Comparison of ENCODE assay signal across 8 mouse cellular contexts in the genomic region with DNA sequence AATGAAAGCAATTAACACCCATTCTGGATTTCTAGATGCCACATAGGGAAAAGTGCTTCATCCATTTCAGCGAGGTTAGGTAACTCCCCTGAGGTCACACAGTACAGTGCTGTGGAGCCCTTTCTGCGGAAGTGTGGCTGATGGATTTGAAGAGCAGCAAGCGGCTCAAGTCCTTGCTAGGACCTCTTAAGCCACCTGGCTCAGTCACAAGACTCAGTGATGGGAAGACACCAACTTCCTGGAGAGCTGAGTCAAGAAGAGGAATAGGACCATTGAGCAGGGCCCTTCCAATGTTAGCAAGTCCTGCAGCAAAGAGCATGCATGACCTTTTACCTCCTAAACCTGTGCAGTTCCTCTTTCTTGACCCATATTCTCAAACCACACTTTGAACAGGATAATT. TPM values are rescaled to one million over a fixed set of nuclear protein-coding genes. Genes with fewer than 3 reads are reported as not detected.
DNase-seq lines count a peak whose midpoint lies in the region; ATAC-seq and TF ChIP-seq lines count a peak whose summit lies in the region.

No protein-coding gene starts in this region.

- 49% methylated on average over 3 of the region's 3 CpGs for WGBS in lung, embryonic 14.5 days
- WGBS in embryonic facial prominence, embryonic 10.5 days: 53% methylated on average over 3 of the region's 3 CpGs
- WGBS in hindbrain, embryonic 14.5 days: 40% methylated on average over 3 of the region's 3 CpGs
- 65% methylated on average over 3 of the region's 3 CpGs for WGBS in neural tube, embryonic 14.5 days

- no peak for ATAC-seq in lung, embryonic 14.5 days (ENCODE audit: insufficient read depth)
- no peak for ATAC-seq in hindbrain, embryonic 14.5 days (ENCODE audit: low FRiP score)
- ATAC-seq in neural tube, embryonic 14.5 days (ENCODE audit: low read depth): no peak

- no peak for DNase-seq in lung, embryonic 14.5 days
- no peak for DNase-seq in lung, postnatal 4 days
- no peak for DNase-seq in embryonic facial prominence, embryonic 10.5 days (ENCODE audit: low spot score)
- DNase-seq in hindbrain, embryonic 14.5 days (ENCODE audit: low spot score): no peak
- DNase-seq in thymus, postnatal 36 days: no peak
- DNase-seq in adrenal gland, postnatal 25 days: no peak
- no peak for DNase-seq in left cerebral cortex, postnatal 4 days

- H3K4me1 ChIP-seq in lung, embryonic 14.5 days (ENCODE audit: insufficient read depth): no peaks in the 10 kb centered on the region
- H3K4me1 ChIP-seq in embryonic facial prominence, embryonic 10.5 days: peaks cover 14% of the 10 kb centered on the region
- H3K4me1 ChIP-seq in hindbrain, embryonic 14.5 days (replicated peaks; ENCODE audit: control insufficient read depth, insufficient read depth, low read length): peaks cover 15% of the 10 kb centered on the region; the same call in 1 of the 2 replicates
- peaks cover 5% of the 10 kb centered on the region; the same call in 1 of the 2 replicates for H3K4me1 ChIP-seq in neural tube, embryonic 14.5 days (ENCODE audit: control insufficient read depth, insufficient read depth, low read length)

- no peak overlapping the region for H3K27ac ChIP-seq in lung, embryonic 14.5 days (ENCODE audit: low read depth)
- H3K27ac ChIP-seq in embryonic facial prominence, embryonic 10.5 days (replicated peaks): no peak overlapping the region
- 0 out of 2 replicates have a peak overlapping the region, but pooled peaks have one; percentile 69 for H3K27ac ChIP-seq in hindbrain, embryonic 14.5 days
- no peak overlapping the region for H3K27ac ChIP-seq in neural tube, embryonic 14.5 days (ENCODE audit: low read depth, low read length)

- intact Hi-C loops in left cerebral cortex, postnatal 4 days (cut with DNase I): no loop called here

- H3K36me3 ChIP-seq in lung, embryonic 14.5 days (ENCODE audit: insufficient read depth): no peaks in the 10 kb centered on the region
- H3K36me3 ChIP-seq in embryonic facial prominence, embryonic 10.5 days (replicated peaks): no peaks in the 10 kb centered on the region
- H3K36me3 ChIP-seq in hindbrain, embryonic 14.5 days (replicated peaks; ENCODE audit: control insufficient read depth, insufficient read depth): no peaks in the 10 kb centered on the region
- H3K36me3 ChIP-seq in neural tube, embryonic 14.5 days (ENCODE audit: control insufficient read depth, insufficient read depth, low read length): no peaks in the 10 kb centered on the region

- H3K27me3 ChIP-seq in lung, embryonic 14.5 days (ENCODE audit: insufficient read depth, low read length): peaks cover 27% of the 10 kb centered on the region
- H3K27me3 ChIP-seq in embryonic facial prominence, embryonic 10.5 days (replicated peaks; ENCODE audit: low read depth, poor library complexity, severe bottlenecking): peaks cover 57% of the 10 kb centered on the region
- H3K27me3 ChIP-seq in hindbrain, embryonic 14.5 days (ENCODE audit: control insufficient read depth, insufficient read depth, low read length): peaks cover 27% of the 10 kb centered on the region
- peaks cover 13% of the 10 kb centered on the region for H3K27me3 ChIP-seq in neural tube, embryonic 14.5 days (ENCODE audit: control insufficient read depth, insufficient read depth, low read length)

- H3K4me2 ChIP-seq in lung, embryonic 14.5 days: peak overlapping the region; percentile 83
- H3K4me2 ChIP-seq in hindbrain, embryonic 14.5 days (replicated peaks): peak overlapping the region; percentile 90
- H3K4me2 ChIP-seq in neural tube, embryonic 14.5 days (ENCODE audit: low read depth, low read length): peak overlapping the region; percentile 85

- H3K9me3 ChIP-seq in lung, embryonic 14.5 days (ENCODE audit: low read depth, low read length): no peaks in the 10 kb centered on the region
- no peaks in the 10 kb centered on the region for H3K9me3 ChIP-seq in embryonic facial prominence, embryonic 10.5 days
- H3K9me3 ChIP-seq in hindbrain, embryonic 14.5 days (ENCODE audit: control insufficient read depth, low read length): no peaks in the 10 kb centered on the region
- H3K9me3 ChIP-seq in neural tube, embryonic 14.5 days (ENCODE audit: control insufficient read depth, low read length): no peaks in the 10 kb centered on the region

- peak overlapping the region; percentile 55 for H3K4me3 ChIP-seq in lung, embryonic 14.5 days (ENCODE audit: low read depth, low read length)
- peak overlapping the region; percentile 82 for H3K4me3 ChIP-seq in embryonic facial prominence, embryonic 10.5 days
- H3K4me3 ChIP-seq in hindbrain, embryonic 14.5 days (replicated peaks; ENCODE audit: low read length): peak overlapping the region; percentile 88
- peak overlapping the region; percentile 75 for H3K4me3 ChIP-seq in neural tube, embryonic 14.5 days (ENCODE audit: low read depth, low read length)

- no peak overlapping the region for H3K9ac ChIP-seq in lung, embryonic 14.5 days
- peak overlapping the region; percentile 87 for H3K9ac ChIP-seq in hindbrain, embryonic 14.5 days
- H3K9ac ChIP-seq in neural tube, embryonic 14.5 days (replicated peaks; ENCODE audit: low read depth, low read length): peak overlapping the region; percentile 86; the same call in 1 of the 2 replicates

- no peak for TF ChIP-seq CTCF in lung, embryonic 14.5 days (IDR thresholded peaks at IDR 0.05; ENCODE audit: low read depth)

RNA-seq across cellular contexts. Expression of gene Shtn1, which starts 1.5 kb away (rescaled TPM):
- polyA plus RNA-seq in lung, embryonic 14.5 days (2014; fragmentation: Nextera tagmentation; extraction: Ambion mirVana): 6.6 and 7.7 TPM in 2 replicates
- polyA plus RNA-seq in embryonic facial prominence, embryonic 10.5 days (2016; fragmentation: Nextera tagmentation; extraction: Ambion mirVana): 2.6 and 3.0 TPM in 2 replicates
- polyA plus RNA-seq in hindbrain, embryonic 14.5 days (2014; fragmentation: Nextera tagmentation; extraction: Ambion mirVana): 51.8 and 63.9 TPM in 2 replicates
- 54.9 and 59.5 TPM in 2 replicates for polyA plus RNA-seq in neural tube, embryonic 14.5 days (2014; fragmentation: Nextera tagmentation; extraction: Ambion mirVana)
- 15.9 and 19.1 TPM in 2 replicates for total RNA-seq in adrenal gland, postnatal 25 days (2021)
- total RNA-seq in left cerebral cortex, postnatal 4 days (2021): 100 to 1,000 TPM; 154 to 163 TPM
